Mouse (Mus musculus) layer of hippocampus, adult 8-10 months (tissue): Measurements from ENCODE around the gene Hist1h4f. TPM values are rescaled to one million over a fixed set of nuclear protein-coding genes. Genes with fewer than 3 reads are reported as not detected.
A peak's percentile ranks its signal among the peaks of the same experiment; 100 is the strongest.
"Not testable (repeated sequence)": the region's sequence is repeated elsewhere in the genome, so short reads cannot be mapped to it uniquely, and the experiment has no call there.

Source experiments
- DNase-seq, 2 experiments: peaks; one replicate each; pipeline ENCODE4 v3.0.0; 2022; ENCODE audit warnings: low spot score in 2 of 2
- total RNA-seq, 4 experiments: library from RNA; stranded (reverse); gene quantifications; 2 replicates each; pipeline ENCODE4 v1.2.4; 2022

Hist1h4f gene
- total RNA-seq, 4 experiments from 2014 or later, result 104 to 155 (median 119) TPM

- no peak for DNase-seq
Measured at GRCm38 (mm10) chr13:23576351-23576881, 25.0 kb upstream of the Hist1h4f start.

GRCm38 (mm10) chr13:23575864-23576313, 24.4 kb upstream of the Hist1h4f start:
- not testable (repeated sequence) for DNase-seq

- peak; percentile 70 to 71 for DNase-seq
Measured at GRCm38 (mm10) chr13:23575271-23575851, 23.9 kb upstream of the Hist1h4f start, which contains the start of gene Hist1h3d. Gene Hist1h3d, plus strand, starts transcription at chr13:23575763.

GRCm38 (mm10) chr13:23574546-23575170, 23.2 kb upstream of the Hist1h4f start:
- DNase-seq, result not testable (repeated sequence)

- peak; percentile 93 to 97 for DNase-seq
Measured at GRCm38 (mm10) chr13:23573898-23574524, 22.6 kb upstream of the Hist1h4f start, which contains the start of the genes Hist1h2bf and Hist1h2ad. Gene Hist1h2bf, minus strand, starts transcription at chr13:23574196. Gene Hist1h2ad, plus strand, starts transcription at chr13:23574381.

DNA sequence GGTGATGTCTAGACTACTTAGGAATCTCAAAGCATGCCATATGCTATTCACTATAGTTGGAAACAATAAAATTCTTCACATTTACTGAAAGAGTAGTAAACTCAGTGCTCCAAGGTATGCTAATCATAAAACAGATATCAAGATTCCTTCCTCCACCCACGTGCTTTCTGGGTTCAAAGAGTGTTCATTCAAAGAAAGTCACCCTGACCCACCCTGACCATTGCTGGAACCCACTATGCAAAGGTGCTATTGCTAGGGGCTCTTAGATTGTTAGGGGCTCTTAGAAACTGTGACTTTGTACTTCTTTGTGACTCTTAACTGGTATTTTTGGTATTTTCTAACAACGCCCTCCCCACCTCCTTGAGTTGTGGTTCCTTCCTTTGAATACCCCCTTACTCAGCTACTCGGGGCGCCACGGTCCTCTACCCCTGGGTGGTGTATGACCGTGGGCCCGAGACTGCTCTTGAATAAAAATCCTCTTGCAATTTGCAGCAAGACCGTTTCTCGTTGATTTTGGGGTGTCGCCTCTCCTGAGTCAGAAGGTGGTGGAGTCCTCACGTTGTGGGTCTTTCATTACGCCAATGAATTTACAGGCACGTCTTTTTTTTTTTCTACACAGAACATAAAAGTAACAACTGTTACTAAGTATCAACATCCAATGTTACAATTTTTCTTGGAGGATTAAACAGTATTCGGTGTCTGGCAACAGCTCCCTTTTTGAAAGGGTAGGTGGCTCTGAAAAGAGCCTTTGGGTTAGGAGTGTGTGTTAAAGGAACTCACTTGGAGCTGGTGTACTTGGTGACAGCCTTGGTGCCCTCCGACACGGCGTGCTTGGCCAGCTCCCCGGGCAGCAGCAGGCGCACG, 21.8 kb upstream of the Hist1h4f start:
- DNase-seq, result not testable (repeated sequence)

DNA sequence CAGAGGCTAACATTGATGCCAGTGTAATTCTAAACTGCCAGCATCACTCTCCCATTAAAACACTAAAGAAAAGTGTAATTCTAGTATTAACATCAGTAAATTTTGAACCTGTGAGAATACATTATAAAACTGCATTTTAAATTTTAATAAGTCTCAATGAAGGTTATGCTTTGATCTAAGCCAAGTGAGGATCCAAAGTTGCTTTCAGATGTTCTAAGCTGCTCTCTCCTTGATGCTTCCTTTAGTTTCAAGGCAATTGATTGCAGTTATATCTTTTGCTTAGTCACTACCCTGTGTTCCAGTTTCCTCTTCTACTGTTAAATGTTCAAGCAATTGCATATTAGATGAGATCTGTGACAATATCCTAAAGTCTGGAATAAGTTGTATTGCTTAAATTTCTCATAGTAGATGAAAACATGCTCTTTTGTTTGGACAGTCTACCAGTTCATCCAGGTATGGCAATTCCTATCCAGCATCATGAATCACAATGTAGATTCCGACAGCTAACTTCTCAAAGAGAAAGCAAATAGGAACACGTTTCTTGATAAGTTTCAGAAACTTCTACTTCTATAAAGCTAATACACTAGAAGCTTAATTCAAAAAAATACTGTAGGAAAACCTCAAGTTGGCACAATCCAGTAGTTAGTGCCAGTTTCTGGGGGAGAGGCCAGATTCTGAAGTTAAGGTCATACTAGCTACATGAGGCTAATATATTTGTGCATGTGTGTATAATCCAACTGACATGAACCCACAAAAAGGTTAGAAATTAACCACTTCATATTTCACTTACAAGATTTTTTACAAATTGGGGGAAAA, 21.0 kb upstream of the Hist1h4f start:
- DNase-seq, result no peak

GRCm38 (mm10) chr13:23571504-23572217, 20.2 kb upstream of the Hist1h4f start:
- DNase-seq, result not testable (repeated sequence)

DNA sequence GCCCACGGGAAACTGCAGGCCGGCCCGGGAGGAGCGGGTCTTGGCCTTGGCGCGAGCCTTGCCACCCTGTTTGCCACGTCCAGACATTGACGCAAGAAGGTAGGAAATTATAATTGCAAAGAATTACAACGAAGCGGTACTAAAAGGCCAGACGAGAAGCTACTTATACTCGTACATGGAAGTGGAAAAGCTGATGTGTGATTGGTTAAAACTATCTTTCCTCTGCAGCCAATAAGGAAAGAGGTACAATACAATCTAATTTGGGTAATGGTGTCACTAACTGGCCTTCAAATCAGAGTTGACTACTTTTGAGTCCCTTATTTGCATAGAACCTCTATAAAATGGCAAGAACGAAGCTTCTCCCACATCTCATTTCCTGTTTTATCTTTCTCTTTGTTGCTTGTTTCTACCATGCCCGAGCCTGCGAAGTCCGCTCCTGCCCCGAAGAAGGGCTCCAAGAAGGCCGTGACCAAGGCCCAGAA, 19.6 kb upstream of the Hist1h4f start, which contains the start of the genes Hist1h2ae and Hist1h2bg:
TSS of gene Hist1h2ae (minus strand) at position 199 of the 482 bp plus-strand sequence.
TSS of gene Hist1h2bg (plus strand) at position 375 of the 482 bp plus-strand sequence.
- DNase-seq, result peak; percentile 71 to 79

GRCm38 (mm10) chr13:23570261-23571021, 19.0 kb upstream of the Hist1h4f start:
- not testable (repeated sequence) for DNase-seq

DNA sequence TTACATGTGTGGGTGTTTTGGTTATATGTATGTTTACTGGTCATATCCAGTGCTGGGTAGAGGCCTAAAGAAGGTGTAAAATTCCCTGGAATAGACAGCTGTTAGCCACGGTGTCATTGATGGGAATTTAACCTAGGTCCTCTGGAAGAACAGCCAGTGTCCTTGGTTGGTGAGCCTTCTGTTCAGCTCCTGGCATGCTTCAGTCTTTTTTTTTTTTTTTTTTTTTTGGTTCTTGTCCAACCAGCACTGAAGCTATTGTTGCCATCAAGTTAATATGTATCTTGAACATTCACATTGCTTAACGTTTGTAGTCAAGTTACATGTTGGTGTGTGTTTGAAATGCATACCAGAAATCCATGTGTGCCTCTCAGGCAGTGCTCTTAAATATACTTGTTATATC, 13.0 kb upstream of the Hist1h4f start:
- no peak for DNase-seq

DNA sequence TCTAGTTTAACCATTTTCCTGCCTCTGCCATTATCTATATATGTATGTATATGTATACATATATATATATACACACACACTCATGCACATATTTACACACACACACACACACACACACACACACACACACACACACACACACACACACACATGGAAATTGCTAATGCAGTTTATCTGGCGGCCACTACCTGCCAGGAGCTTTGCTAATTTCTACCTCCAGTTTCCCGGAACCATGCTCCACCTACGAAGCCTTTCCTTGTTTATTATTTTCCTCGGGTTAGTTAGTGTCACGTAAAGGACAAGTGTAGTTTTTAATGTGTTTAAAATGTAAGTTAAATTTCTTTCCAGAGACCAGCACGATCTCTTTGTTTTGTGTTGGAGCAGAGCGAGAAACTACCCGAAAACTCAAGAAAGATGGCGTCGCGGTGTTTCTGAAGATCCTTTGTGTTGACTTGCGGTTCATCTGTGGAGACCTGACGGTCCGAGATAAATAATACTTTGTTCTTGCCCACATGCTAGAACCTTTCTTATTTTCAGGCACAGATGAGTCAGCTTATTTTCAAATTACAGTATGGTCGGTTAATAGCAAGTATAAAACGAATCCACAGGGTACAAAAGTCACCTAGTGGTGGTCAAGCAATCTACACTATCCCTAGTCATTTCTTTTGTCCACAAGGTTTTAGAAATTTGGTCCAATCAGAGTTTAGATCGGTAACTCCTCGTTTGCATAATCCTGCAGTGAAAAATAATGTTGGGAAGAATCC, 11.4 kb upstream of the Hist1h4f start:
- peak in 1 of 2 experiments; percentile 29 for DNase-seq

DNA sequence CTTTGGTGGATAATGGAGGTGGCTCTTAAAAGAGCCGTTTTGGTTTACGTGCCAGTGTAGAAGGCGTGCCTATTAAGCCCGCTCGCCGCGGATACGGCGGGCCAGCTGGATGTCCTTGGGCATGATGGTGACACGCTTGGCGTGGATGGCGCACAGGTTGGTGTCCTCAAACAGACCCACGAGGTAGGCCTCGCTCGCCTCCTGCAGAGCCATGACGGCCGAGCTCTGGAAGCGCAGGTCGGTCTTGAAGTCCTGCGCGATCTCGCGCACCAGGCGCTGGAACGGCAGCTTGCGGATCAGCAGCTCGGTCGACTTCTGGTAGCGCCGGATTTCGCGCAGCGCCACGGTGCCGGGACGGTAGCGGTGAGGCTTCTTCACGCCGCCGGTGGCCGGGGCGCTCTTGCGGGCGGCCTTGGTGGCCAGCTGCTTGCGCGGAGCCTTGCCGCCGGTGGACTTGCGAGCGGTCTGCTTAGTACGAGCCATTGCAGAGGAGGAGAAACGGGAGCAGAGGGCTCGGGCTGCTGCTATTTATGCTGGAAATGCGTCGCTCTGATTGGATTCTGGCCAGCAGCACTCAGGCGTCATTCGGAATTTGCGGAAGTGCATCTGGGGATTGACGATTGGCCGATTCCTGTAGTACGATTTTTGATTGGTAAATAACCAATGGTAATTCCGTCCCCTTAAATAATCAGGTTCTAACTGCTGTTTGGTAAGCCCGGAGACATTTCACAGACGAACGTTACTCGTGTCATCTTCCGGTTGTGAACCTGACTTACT, 10.6 kb upstream of the Hist1h4f start, which contains the start of gene Hist1h3e:
TSS of gene Hist1h3e (minus strand) at position 487 of the 777 bp plus-strand sequence.
- peak; percentile 95 for DNase-seq

DNA sequence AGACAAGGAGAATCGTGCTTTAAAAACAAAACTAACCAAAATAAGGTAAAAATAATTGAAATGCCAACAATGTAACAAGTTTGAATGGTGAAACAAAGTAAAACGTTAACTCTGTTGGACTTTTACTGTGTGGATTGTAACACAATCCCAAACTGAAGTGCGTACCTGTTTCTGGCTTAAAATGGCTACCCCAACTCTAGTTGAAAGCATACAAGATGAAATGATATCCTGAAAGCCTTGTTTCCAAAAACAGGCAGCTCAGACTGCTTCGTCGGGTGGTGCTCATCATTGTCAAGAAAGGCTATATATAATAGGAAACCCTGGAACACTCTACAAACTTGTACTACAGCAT, 10.1 kb upstream of the Hist1h4f start:
- DNase-seq, result not testable (repeated sequence)

GRCm38 (mm10) chr13:23560699-23561098, 9.3 kb upstream of the Hist1h4f start:
- not testable (repeated sequence) for DNase-seq

DNA sequence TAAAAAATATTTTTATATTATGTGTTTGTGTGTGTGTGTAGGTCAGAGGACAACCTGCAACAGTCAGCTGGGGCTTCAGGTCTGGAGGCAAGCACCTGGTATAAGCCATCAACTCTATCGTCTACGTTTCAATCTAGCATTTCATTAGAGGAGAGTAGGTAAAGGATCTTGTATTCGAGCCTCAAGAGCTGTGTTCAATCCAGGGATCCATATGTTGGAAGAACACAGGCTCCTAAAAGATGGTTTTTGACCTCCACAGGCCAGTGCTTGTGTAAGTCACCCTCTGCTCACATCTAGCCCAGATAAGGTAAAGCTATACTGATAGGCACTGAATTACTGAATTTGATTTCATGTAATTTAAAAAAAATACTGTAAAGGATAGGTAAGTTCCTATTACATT, 5.5 kb upstream of the Hist1h4f start:
- no peak for DNase-seq
